Mouse (Mus musculus) bone marrow macrophage, adult 2 months (primary cell): ENCODE data around the gene Gm10073.

Experiments used
- CTCF ChIP-seq: IDR thresholded peaks from 2 replicates; pipeline ENCODE4 v1.5.1; 2012; ENCODE audit warnings: low read depth, mild to moderate bottlenecking, low read length, moderate library complexity
- POLR2A ChIP-seq: IDR thresholded peaks from 2 replicates; pipeline ENCODE4 v1.6.1; 2012; ENCODE audit warnings: mild to moderate bottlenecking, low read depth, low read length, borderline replicate concordance

DNA sequence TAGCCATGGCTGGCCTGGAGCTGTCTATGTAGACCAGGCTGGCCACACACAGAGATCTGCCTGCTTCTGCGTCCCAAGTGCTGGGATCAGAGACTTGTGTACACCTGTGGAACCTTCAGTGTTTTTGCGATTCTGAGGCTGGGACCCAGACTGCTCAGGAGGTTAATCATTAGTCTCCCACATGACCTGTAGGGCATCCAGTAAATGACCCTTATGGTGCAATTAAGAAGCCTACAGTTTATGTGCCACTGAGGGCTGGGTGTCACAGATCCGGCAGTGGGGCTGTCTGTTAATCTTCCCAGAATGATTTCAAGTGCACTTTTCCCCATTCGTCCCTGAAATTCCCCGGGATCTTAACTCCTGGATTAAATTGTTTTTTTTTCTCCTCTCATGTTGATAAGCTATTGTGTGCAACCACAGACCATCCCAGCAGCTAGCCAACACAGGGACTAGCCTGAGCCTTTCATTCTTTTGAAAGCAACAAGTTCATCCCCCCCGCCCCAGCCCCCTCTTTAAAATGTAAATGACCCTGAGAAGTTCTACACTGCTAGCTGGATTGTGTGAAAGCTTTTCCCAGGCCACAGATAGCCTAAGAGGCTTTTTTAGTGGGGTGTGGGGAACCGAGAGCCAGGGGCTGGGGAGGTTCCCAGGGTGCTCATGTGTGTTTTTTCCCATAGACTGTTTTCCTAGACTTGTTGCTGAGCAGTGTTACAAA lies 26.2 kb upstream of the Gm10073 start:
- TF ChIP-seq CTCF: no peak
- TF ChIP-seq POLR2A: no peak
